Mouse (Mus musculus) ES-E14 (cell line): ENCODE measurements at regions not wholly inside any gene's neighbourhood (a gene's known extent, or its start where the extent isn't known, plus 50 kb on each side); places are given as distances from the start of the nearest gene placed in this dataset.

Experiments
- DNase-seq: peaks from one replicate; pipeline ENCODE4 v3.0.0-alpha.2; 2013; ENCODE audit warnings: low read depth, low spot score
- H3K27ac ChIP-seq: 2 replicates; pipeline ENCODE4 v1.5.1; 2012; ENCODE audit warnings: low read depth, mild to moderate bottlenecking, low read length, moderate library complexity, mixed read lengths; ENCODE audit not compliant: poor library complexity, insufficient read depth, severe bottlenecking
- H3K36me3 ChIP-seq: 2 replicates; pipeline ENCODE4 v1.6.1; 2012; ENCODE audit warnings: mild to moderate bottlenecking, low read length, moderate library complexity, mixed read lengths; ENCODE audit not compliant: control insufficient read depth, poor library complexity, insufficient read depth, severe bottlenecking
- H3K4me1 ChIP-seq, 2 experiments: fragments of 150-350 bp in 1 of 2; sonication (generic) in 1 of 2; 2 replicates each; pipeline ENCODE4 v1.6.1; 2012; ENCODE audit warnings: low read length in 2 of 2, mild to moderate bottlenecking in 1 of 2, mixed read lengths in 1 of 2; ENCODE audit not compliant: control insufficient read depth in 2 of 2, insufficient read depth in 2 of 2, poor library complexity in 1 of 2
- H3K4me3 ChIP-seq, 2 experiments: fragments of 150-350 bp in 1 of 2; sonication (generic) in 1 of 2; 2 replicates each; pipeline ENCODE4 v1.5.1; 2012; ENCODE audit warnings: low read length in 2 of 2, low read depth in 1 of 2, mild to moderate bottlenecking in 1 of 2, mixed read lengths in 1 of 2; ENCODE audit not compliant: insufficient read depth in 1 of 2, poor library complexity in 1 of 2, severe bottlenecking in 1 of 2
- H3K9ac ChIP-seq: 2 replicates; pipeline ENCODE4 v1.6.1; 2012; ENCODE audit warnings: low read depth, mild to moderate bottlenecking, low read length, mixed read lengths; ENCODE audit not compliant: poor library complexity, insufficient read depth, severe bottlenecking
- H3K9me3 ChIP-seq: fragments of 150-350 bp; sonication (generic); 2 replicates; pipeline ENCODE4 v1.6.1; 2012; ENCODE audit warnings: low read depth, mild to moderate bottlenecking, low read length; ENCODE audit not compliant: control insufficient read depth, insufficient read depth
- CHD2 ChIP-seq: IDR thresholded peaks from 2 replicates; pipeline ENCODE4 v1.6.1; 2014; ENCODE audit warnings: mild to moderate bottlenecking, low read depth, low read length, inconsistent platforms
- HCFC1 ChIP-seq: IDR thresholded peaks from 2 replicates; pipeline ENCODE4 v1.6.1; 2012; ENCODE audit warnings: low read length, inconsistent platforms, borderline replicate concordance; ENCODE audit not compliant: insufficient read depth
- MAFK ChIP-seq: IDR thresholded peaks from 2 replicates; pipeline ENCODE4 v1.6.1; 2014; ENCODE audit warnings: mild to moderate bottlenecking, low read depth, low read length, inconsistent platforms; ENCODE audit not compliant: insufficient read depth
- ZC3H11A ChIP-seq: IDR thresholded peaks from 2 replicates; pipeline ENCODE4 v1.6.1; 2012; ENCODE audit warnings: low read depth, mild to moderate bottlenecking, inconsistent platforms, low read length, borderline replicate concordance
- ZNF384 ChIP-seq: IDR thresholded peaks from 2 replicates; pipeline ENCODE4 v1.6.1; 2012; ENCODE audit warnings: low read depth, low read length, inconsistent platforms
- in situ Hi-C, 2 experiments: fragments of 600-800 bp; cut with MboI; formaldehyde crosslinking; loops; one replicate each; pipeline ENCODE4 v1.15.1; 2025; ENCODE audit warnings: low sequenced_read_pairs in 2 of 2, inconsistent platforms in 1 of 2; ENCODE audit not compliant: unreplicated experiment in 2 of 2

- no peaks in the 10 kb centered on the region for H3K9me3 ChIP-seq
- H3K36me3 ChIP-seq = no peaks in the 10 kb centered on the region
- H3K27ac ChIP-seq = no peak overlapping the region
- in situ Hi-C loops = no loop called here
- H3K4me1 ChIP-seq = peaks cover 3 to 15% of the 10 kb centered on the region in 2 experiments; a peak in 2 of 4 replicates
- H3K4me3 ChIP-seq = no peak overlapping the region
- no peak for DNase-seq
- TF ChIP-seq MAFK (no peak), HCFC1 (no peak), ZNF384 (no peak), ZC3H11A (no peak), CHD2 (no peak)
- no peak overlapping the region for H3K9ac ChIP-seq
These were observed 96.3 kb upstream of the Adgrl2 start for GRCm38 (mm10) chr3:149086704-149087103.

GRCm38 (mm10) chr3:149086086-149086485, 95.7 kb upstream of the Adgrl2 start:
- no peak overlapping the region for H3K27ac ChIP-seq
- TF ChIP-seq CHD2 (no peak), MAFK (no peak), HCFC1 (no peak), ZC3H11A (no peak), ZNF384 (no peak)
- H3K9ac ChIP-seq = no peak overlapping the region
- no peaks in the 10 kb centered on the region for H3K36me3 ChIP-seq
- DNase-seq = no peak
- no peak overlapping the region for H3K4me3 ChIP-seq
- no peaks in the 10 kb centered on the region for H3K9me3 ChIP-seq
- in situ Hi-C loops = no loop called here
- H3K4me1 ChIP-seq = peaks cover 3 to 15% of the 10 kb centered on the region in 2 experiments; a peak in 2 of 4 replicates

GRCm38 (mm10) chr3:149084861-149085598, 94.7 kb upstream of the Adgrl2 start:
- Histone ChIP-seq H3K4me3 (no peak overlapping the region), H3K27ac (no peak overlapping the region), H3K36me3 (no peaks in the 10 kb centered on the region), H3K9ac (no peak overlapping the region), H3K9me3 (no peaks in the 10 kb centered on the region), H3K4me1 (peaks cover 3 to 15% of the 10 kb centered on the region in 2 experiments; a peak in 2 of 4 replicates)
- in situ Hi-C loops = no loop called here
- peak; percentile 51 for DNase-seq
- TF ChIP-seq HCFC1 (no peak), MAFK (0 out of 2 replicates have a peak, but pooled peaks have one; percentile 38)

- TF ChIP-seq ZC3H11A = no peak
- TF ChIP-seq CHD2 = no peak
- no peak for TF ChIP-seq HCFC1
- no peak for TF ChIP-seq MAFK
- TF ChIP-seq ZNF384 = no peak
- peaks cover 3 to 15% of the 10 kb centered on the region in 2 experiments; a peak in 2 of 4 replicates for H3K4me1 ChIP-seq
These were observed 93.0 kb upstream of the Adgrl2 start for GRCm38 (mm10) chr3:149083391-149083790.

More at GRCm38 (mm10) chr3:149083391-149083790, 93.0 kb upstream of the Adgrl2 start:
- H3K9me3 ChIP-seq = no peaks in the 10 kb centered on the region
- in situ Hi-C loops = no loop called here
- no peak overlapping the region for H3K9ac ChIP-seq
- no peaks in the 10 kb centered on the region for H3K36me3 ChIP-seq
- no peak overlapping the region for H3K27ac ChIP-seq
- no peak overlapping the region for H3K4me3 ChIP-seq
- no peak for DNase-seq
